Mouse (Mus musculus) cortical plate, adult 2 months (tissue): ENCODE measurements around the gene Hoxd3.

ENCODE experiments used
- CTCF ChIP-seq: fragments of 200-500 bp; IDR thresholded peaks from 2 replicates; pipeline ENCODE4 v1.5.1; 2011; ENCODE audit warnings: mild to moderate bottlenecking, control low read depth, low read length; ENCODE audit not compliant: insufficient read depth; ENCODE audit errors: extremely low read depth
- POLR2A ChIP-seq: fragments of 200-500 bp; IDR thresholded peaks from 2 replicates; pipeline ENCODE4 v1.6.1; 2011; ENCODE audit warnings: mild to moderate bottlenecking, low read length, control low read depth; ENCODE audit not compliant: insufficient read depth; ENCODE audit errors: extremely low read depth

GRCm38 (mm10) chr2:74691995-74692807 is 19.5 kb upstream of the Hoxd3 start:
- no peak for TF ChIP-seq POLR2A
- no peak for TF ChIP-seq CTCF
